Mouse (Mus musculus): ENCODE measurements at regions not wholly inside any gene's neighbourhood (a gene's known extent, or its start where the extent isn't known, plus 50 kb on each side); places are given as distances from the start of the nearest gene placed in this dataset.

DNA sequence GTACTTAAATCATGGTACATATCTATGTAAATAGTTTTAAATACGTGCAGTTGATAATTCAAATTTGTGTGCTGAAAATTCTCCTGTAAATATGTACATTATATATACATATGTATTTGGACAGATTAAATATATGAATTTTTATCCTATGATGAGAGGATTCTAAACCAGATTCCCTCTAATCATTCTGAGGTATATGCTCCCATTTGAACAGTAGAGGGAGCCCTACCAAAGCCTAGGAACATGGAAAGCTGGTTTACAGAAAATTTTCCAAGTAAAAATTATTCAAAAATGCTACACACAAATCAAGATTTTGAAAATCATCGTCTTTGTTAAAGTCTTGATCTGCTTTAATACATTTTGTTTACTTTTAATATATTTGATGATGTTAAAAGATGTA, 446.1 kb upstream of the Robo2 start:
- WGBS (ENCODE audit: insufficient replicate concordance): 12% methylated on average over 2 of the region's 2 CpGs
- H3K4me2 ChIP-seq (ENCODE audit: low read depth, low read length): no peak overlapping the region
- H3K9me3 ChIP-seq (ENCODE audit: low read length): no peaks in the 10 kb centered on the region
- H3K36me3 ChIP-seq (replicated peaks; ENCODE audit: insufficient read depth, low read length): no peaks in the 10 kb centered on the region
- no peak overlapping the region for H3K9ac ChIP-seq (replicated peaks)
- no peak for TF ChIP-seq EP300 (IDR thresholded peaks at IDR 0.05; ENCODE audit: low read depth)
- peak; percentile 46 for TF ChIP-seq CTCF (IDR thresholded peaks at IDR 0.05; ENCODE audit: low read depth)
- no peak overlapping the region for H3K27ac ChIP-seq (ENCODE audit: low read depth)
- H3K27me3 ChIP-seq (ENCODE audit: insufficient read depth, low read length): no peaks in the 10 kb centered on the region
- no peaks in the 10 kb centered on the region for H3K4me1 ChIP-seq (ENCODE audit: insufficient read depth)
- ATAC-seq: no peak
- no peak for DNase-seq
- H3K4me3 ChIP-seq (ENCODE audit: low read depth, low read length): no peak overlapping the region

DNA sequence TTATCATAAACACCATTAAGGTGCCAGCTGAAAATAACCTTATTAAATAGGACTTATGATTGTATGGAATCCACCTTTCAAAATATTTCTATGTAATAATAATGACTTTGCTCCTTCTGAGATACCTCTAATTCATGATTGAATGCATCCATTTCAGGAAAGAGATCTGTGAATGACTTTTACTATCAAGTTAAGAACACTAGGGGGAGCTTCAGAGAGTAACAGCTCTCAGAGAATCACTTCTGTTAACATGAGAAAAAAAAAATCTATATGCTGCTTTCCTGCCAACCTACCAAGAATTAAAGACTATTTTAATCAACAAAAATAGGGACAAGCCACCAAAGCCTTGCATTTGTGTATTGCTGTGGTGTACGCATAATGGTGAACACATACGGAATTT, 428.4 kb upstream of the Robo2 start:
- H3K27ac ChIP-seq (ENCODE audit: low read depth): no peak overlapping the region
- 79% methylated on average over 2 of the region's 2 CpGs for WGBS (ENCODE audit: insufficient replicate concordance)
- DNase-seq: no peak
- no peak overlapping the region for H3K4me3 ChIP-seq (ENCODE audit: low read depth, low read length)
- TF ChIP-seq CTCF (IDR thresholded peaks at IDR 0.05; ENCODE audit: low read depth) (0 out of 2 replicates have a peak, but pooled peaks have one; percentile 13), EP300 (IDR thresholded peaks at IDR 0.05; ENCODE audit: low read depth) (no peak)
- no peaks in the 10 kb centered on the region for H3K27me3 ChIP-seq (ENCODE audit: insufficient read depth, low read length)
- H3K4me2 ChIP-seq (ENCODE audit: low read depth, low read length): no peak overlapping the region
- no peaks in the 10 kb centered on the region for H3K9me3 ChIP-seq (ENCODE audit: low read length)
- H3K36me3 ChIP-seq (replicated peaks; ENCODE audit: insufficient read depth, low read length): no peaks in the 10 kb centered on the region
- no peak overlapping the region for H3K9ac ChIP-seq (replicated peaks)
- no peaks in the 10 kb centered on the region for H3K4me1 ChIP-seq (ENCODE audit: insufficient read depth)
- ATAC-seq: no peak

GRCm38 (mm10) chr16:74814386-74814785, 402.8 kb upstream of the Robo2 start:
- ATAC-seq: no peak
- TF ChIP-seq EP300 (IDR thresholded peaks at IDR 0.05; ENCODE audit: low read depth) (no peak), CTCF (IDR thresholded peaks at IDR 0.05; ENCODE audit: low read depth) (no peak)
- WGBS (ENCODE audit: insufficient replicate concordance): 69% methylated on average over 3 of the region's 3 CpGs

GRCm38 (mm10) chr16:74809154-74809825, 397.7 kb upstream of the Robo2 start:
- WGBS (ENCODE audit: insufficient replicate concordance): 60% methylated on average over 7 of the region's 7 CpGs

More at GRCm38 (mm10) chr16:74814386-74814785, 402.8 kb upstream of the Robo2 start:
- no peak overlapping the region for H3K9ac ChIP-seq (replicated peaks)
- H3K4me1 ChIP-seq (ENCODE audit: insufficient read depth): no peaks in the 10 kb centered on the region
- H3K4me2 ChIP-seq (ENCODE audit: low read depth, low read length): no peak overlapping the region
- H3K36me3 ChIP-seq (replicated peaks; ENCODE audit: insufficient read depth, low read length): no peaks in the 10 kb centered on the region
- no peak overlapping the region for H3K4me3 ChIP-seq (ENCODE audit: low read depth, low read length)
- no peak overlapping the region for H3K27ac ChIP-seq (ENCODE audit: low read depth)
- no peak for DNase-seq
- no peaks in the 10 kb centered on the region for H3K9me3 ChIP-seq (ENCODE audit: low read length)
- no peaks in the 10 kb centered on the region for H3K27me3 ChIP-seq (ENCODE audit: insufficient read depth, low read length)

GRCm38 (mm10) chr16:74806775-74807174, 395.1 kb upstream of the Robo2 start:
- 75% methylated on average over 2 of the region's 2 CpGs for WGBS (ENCODE audit: insufficient replicate concordance)
- Histone ChIP-seq H3K27me3 (ENCODE audit: insufficient read depth, low read length) (no peaks in the 10 kb centered on the region), H3K4me2 (ENCODE audit: low read depth, low read length) (no peak overlapping the region), H3K9ac (replicated peaks) (no peak overlapping the region), H3K27ac (ENCODE audit: low read depth) (no peak overlapping the region), H3K4me3 (ENCODE audit: low read depth, low read length) (no peak overlapping the region), H3K4me1 (ENCODE audit: insufficient read depth) (no peaks in the 10 kb centered on the region), H3K9me3 (ENCODE audit: low read length) (no peaks in the 10 kb centered on the region), H3K36me3 (replicated peaks; ENCODE audit: insufficient read depth, low read length) (no peaks in the 10 kb centered on the region)
- ATAC-seq: no peak
- no peak for DNase-seq
- no peak for TF ChIP-seq CTCF (IDR thresholded peaks at IDR 0.05; ENCODE audit: low read depth)
- TF ChIP-seq EP300 (IDR thresholded peaks at IDR 0.05; ENCODE audit: low read depth): no peak

More at GRCm38 (mm10) chr16:74809154-74809825, 397.7 kb upstream of the Robo2 start:
- H3K27me3 ChIP-seq (ENCODE audit: insufficient read depth, low read length): no peaks in the 10 kb centered on the region
- H3K4me1 ChIP-seq (ENCODE audit: insufficient read depth): no peaks in the 10 kb centered on the region
- no peak for ATAC-seq
- no peak overlapping the region for H3K4me2 ChIP-seq (ENCODE audit: low read depth, low read length)
- no peaks in the 10 kb centered on the region for H3K36me3 ChIP-seq (replicated peaks; ENCODE audit: insufficient read depth, low read length)
- H3K27ac ChIP-seq (ENCODE audit: low read depth): no peak overlapping the region
- no peak overlapping the region for H3K4me3 ChIP-seq (ENCODE audit: low read depth, low read length)
- no peak overlapping the region for H3K9ac ChIP-seq (replicated peaks)
- H3K9me3 ChIP-seq (ENCODE audit: low read length): no peaks in the 10 kb centered on the region
- no peak for DNase-seq
- TF ChIP-seq CTCF (IDR thresholded peaks at IDR 0.05; ENCODE audit: low read depth) (no peak), EP300 (IDR thresholded peaks at IDR 0.05; ENCODE audit: low read depth) (no peak)

DNA sequence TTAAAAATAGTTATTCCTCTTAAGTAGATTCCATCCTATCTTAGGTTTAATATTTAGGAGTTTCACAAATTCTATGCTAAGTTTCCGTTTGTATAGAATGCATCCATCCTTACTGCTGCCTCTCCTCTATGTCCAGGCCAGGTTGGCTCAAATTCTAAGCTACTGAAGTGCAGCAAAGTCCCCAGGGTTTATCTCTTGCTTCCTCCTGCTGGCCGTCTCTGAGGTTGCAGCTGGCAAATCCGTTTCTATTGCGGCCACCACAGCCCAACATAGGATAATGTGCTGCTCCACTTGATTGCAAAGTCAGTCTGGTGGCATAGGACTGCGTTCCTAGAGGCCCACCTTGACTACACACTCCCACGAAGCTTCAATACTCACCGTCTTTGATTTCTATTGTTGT, 389.7 kb upstream of the Robo2 start:
- TF ChIP-seq CTCF (IDR thresholded peaks at IDR 0.05; ENCODE audit: low read depth): peak; percentile 73
- TF ChIP-seq EP300 (IDR thresholded peaks at IDR 0.05; ENCODE audit: low read depth): no peak
- Histone ChIP-seq H3K9me3 (ENCODE audit: low read length) (no peaks in the 10 kb centered on the region), H3K36me3 (replicated peaks; ENCODE audit: insufficient read depth, low read length) (no peaks in the 10 kb centered on the region), H3K4me1 (ENCODE audit: insufficient read depth) (no peaks in the 10 kb centered on the region), H3K27me3 (ENCODE audit: insufficient read depth, low read length) (no peaks in the 10 kb centered on the region), H3K27ac (ENCODE audit: low read depth) (no peak overlapping the region), H3K9ac (replicated peaks) (no peak overlapping the region), H3K4me2 (ENCODE audit: low read depth, low read length) (no peak overlapping the region), H3K4me3 (ENCODE audit: low read depth, low read length) (no peak overlapping the region)
- WGBS (ENCODE audit: insufficient replicate concordance): 14% methylated on average over 7 of the region's 7 CpGs
- DNase-seq (peak; percentile 47), ATAC-seq (no peak)

Data from liver, postnatal 0 days (tissue).